Mouse (Mus musculus): ENCODE measurements around the gene Spi1. TPM values are rescaled to one million over a fixed set of nuclear protein-coding genes. Genes with fewer than 3 reads are reported as not detected.
A peak's percentile ranks its signal among the peaks of the same experiment; 100 is the strongest.

The Spi1 gene
- total and polyA plus RNA-seq, 2 experiments from 2014 or later = 3.0 to 4.5 TPM

DNA sequence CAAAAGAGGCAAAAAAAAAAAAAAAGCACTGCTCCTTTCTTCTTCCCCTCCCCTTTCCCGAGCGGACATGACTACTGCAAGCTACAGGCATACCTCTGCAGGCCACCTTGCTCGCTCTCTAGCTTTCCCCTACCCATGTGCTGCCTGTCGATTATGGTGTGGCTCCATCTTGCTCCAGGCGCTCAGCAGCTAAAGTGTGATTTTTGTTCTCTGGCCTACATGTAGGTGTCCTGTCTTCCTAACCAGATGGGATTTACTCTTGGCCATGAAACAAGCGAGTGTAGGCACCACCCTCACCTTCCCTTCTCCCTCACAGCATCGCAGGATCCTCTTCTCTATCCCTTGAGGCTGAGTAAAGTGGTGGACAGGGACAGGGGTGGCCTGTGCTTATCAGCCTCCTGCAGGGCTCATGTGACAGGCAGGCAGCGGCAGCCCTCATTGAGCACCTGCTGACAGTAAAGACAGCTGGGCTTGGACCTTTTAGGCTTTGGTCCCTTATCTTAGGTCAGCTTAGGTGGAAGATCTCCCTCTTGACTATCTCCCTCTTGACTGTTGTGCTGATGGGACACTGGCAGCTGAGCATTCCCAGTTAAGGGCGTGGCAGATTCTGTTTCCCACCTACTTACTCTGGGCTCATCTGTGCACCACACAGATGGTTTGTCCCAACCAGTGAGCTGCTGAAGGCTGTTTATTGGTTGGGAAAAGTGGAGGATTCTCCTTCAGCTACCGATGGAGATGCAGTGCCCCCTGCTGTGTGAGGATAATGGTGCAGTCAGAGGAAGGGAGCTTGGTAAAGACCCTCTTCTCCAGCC lies 21.4 kb upstream of the Spi1 start:
- Histone ChIP-seq H3K4me1 (ENCODE audit: insufficient read depth, low read length) (no peaks in the 10 kb centered on the region), H3K27ac (no peak overlapping the region), H3K4me2 (ENCODE audit: low read depth, low read length) (no peak overlapping the region), H3K4me3 (ENCODE audit: low read length) (no peak overlapping the region), H3K36me3 (ENCODE audit: insufficient read depth, low read length) (peaks cover 58% of the 10 kb centered on the region), H3K9ac (replicated peaks; ENCODE audit: low read length) (no peak overlapping the region), H3K9me3 (ENCODE audit: low read length) (no peaks in the 10 kb centered on the region), H3K27me3 (ENCODE audit: insufficient read depth, low read length) (no peaks in the 10 kb centered on the region)
- WGBS = 78% methylated on average over 10 of the region's 10 CpGs
- ATAC-seq (peak; percentile 52), DNase-seq (ENCODE audit: low spot score) (peak; percentile 76)
- TF ChIP-seq CTCF (IDR thresholded peaks at IDR 0.05; ENCODE audit: low read depth) = peak; percentile 77

DNA sequence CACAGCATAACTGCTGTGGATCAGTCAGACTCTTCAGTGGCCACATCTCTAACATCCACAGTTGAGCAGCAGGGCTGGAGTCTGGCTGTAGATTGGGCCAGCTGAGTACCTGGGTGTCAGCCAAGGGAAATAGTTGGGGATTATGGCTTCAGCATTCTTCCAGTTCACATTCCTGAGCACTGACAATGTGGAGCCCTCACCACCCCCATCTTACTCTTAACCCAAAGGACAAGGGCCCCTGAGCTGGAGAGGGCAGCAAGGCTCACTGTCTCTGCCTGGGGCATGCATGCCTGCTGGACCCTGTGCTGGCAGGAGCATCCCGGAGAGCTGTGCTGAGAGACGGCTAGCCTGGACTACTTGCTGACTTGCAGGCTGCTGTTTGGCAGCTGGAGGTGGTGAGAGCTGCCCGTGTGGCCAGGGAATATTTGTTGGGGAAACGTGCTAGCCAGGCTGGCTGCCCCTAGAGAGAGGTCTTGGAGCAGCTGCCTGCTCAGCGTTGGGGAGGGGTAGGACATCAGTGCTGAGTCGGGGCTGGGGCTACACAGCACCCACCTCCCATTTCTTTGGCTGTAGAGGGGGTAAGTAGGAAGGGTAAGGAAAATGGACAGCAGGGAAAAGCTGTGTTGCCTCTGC lies 20.2 kb upstream of the Spi1 start:
- Histone ChIP-seq H3K36me3 (ENCODE audit: insufficient read depth, low read length) (peaks cover 47% of the 10 kb centered on the region), H3K4me3 (ENCODE audit: low read length) (no peak overlapping the region), H3K27me3 (ENCODE audit: insufficient read depth, low read length) (no peaks in the 10 kb centered on the region), H3K4me1 (ENCODE audit: insufficient read depth, low read length) (no peaks in the 10 kb centered on the region), H3K27ac (no peak overlapping the region), H3K9ac (replicated peaks; ENCODE audit: low read length) (no peak overlapping the region), H3K9me3 (ENCODE audit: low read length) (no peaks in the 10 kb centered on the region), H3K4me2 (ENCODE audit: low read depth, low read length) (no peak overlapping the region)
- no peak for DNase-seq (ENCODE audit: low spot score)
- WGBS = 71% methylated on average over 6 of the region's 6 CpGs
- TF ChIP-seq CTCF (IDR thresholded peaks at IDR 0.05; ENCODE audit: low read depth) = no peak
- ATAC-seq = no peak

DNA sequence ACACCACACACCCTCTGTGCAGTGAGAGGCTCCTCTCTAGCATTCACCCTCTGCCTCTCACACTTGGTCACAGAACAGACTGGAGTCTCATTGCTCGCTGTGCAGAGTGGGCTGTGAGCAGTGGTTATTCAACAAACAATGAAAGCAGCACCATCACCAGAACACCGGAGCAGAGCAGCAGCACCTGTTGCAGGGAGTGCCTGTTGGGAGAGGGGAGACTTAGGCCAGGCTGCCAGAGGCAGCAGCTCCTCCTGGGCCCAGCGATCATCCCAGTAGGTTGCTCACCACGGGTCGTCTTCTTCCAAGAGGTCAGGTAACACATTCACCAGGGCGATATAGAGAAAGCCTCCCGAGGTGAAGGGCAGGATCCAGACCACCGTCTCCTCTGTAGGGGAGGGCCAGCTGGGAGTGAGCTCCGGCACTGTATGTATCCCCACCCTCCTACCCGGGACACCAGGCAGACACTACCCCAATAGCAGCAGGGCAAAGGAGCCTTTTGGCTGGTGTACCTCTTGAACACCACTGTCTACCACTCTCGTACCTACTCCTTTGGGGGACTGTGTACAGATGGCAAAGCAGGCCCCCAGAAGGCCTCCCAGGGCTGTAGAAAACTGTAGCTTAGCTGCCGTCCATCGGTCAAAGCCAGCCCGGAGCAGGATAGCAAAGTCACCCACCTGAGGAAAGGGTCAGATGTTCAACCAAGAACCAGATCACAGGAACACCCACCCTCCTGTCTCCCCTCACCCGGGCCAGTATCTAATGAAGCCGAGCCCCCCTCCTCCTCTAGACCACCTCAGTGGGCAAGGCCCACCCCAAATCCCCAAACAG lies 19.2 kb upstream of the Spi1 start:
- H3K27ac ChIP-seq = no peak overlapping the region
- no peaks in the 10 kb centered on the region for H3K27me3 ChIP-seq (ENCODE audit: insufficient read depth, low read length)
- DNase-seq (ENCODE audit: low spot score) = no peak
- 91% methylated on average over 16 of the region's 16 CpGs for WGBS
- no peaks in the 10 kb centered on the region for H3K9me3 ChIP-seq (ENCODE audit: low read length)
- no peak overlapping the region for H3K4me2 ChIP-seq (ENCODE audit: low read depth, low read length)
- TF ChIP-seq CTCF (IDR thresholded peaks at IDR 0.05; ENCODE audit: low read depth) = no peak
- no peak overlapping the region for H3K9ac ChIP-seq (replicated peaks; ENCODE audit: low read length)
- H3K4me3 ChIP-seq (ENCODE audit: low read length) = no peak overlapping the region
- ATAC-seq = no peak
- H3K36me3 ChIP-seq (ENCODE audit: insufficient read depth, low read length) = peaks cover 36% of the 10 kb centered on the region
- H3K4me1 ChIP-seq (ENCODE audit: insufficient read depth, low read length) = no peaks in the 10 kb centered on the region

DNA sequence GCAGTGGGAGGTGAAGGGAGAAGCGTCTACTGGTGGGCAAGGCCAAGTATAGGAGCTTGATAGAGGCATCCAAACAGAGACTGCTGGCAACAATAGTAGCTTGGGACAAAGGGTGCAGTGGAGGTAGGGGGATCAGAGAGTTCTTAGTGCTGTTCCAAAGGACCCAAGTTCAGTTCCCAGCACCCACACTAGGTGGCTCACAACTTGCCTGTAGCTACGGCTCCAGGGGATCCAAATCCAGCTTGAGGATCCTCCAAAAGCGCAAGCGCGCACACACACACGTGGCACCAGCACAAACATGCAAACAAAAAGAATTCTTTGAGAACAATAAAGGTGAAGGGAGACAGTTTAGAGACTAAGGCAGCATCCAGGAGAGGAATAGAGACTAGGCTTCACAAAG lies 18.0 kb upstream of the Spi1 start:
- peaks cover 9% of the 10 kb centered on the region for H3K4me1 ChIP-seq (ENCODE audit: insufficient read depth, low read length)
- no peak for ATAC-seq
- H3K4me3 ChIP-seq (ENCODE audit: low read length) = no peak overlapping the region
- peaks cover 24% of the 10 kb centered on the region for H3K36me3 ChIP-seq (ENCODE audit: insufficient read depth, low read length)
- no peak overlapping the region for H3K27ac ChIP-seq
- no peak overlapping the region for H3K9ac ChIP-seq (replicated peaks; ENCODE audit: low read length)
- 86% methylated on average over 6 of the region's 6 CpGs for WGBS
- peak; percentile 28; the same call in 1 of the 2 replicates for TF ChIP-seq CTCF (IDR thresholded peaks at IDR 0.05; ENCODE audit: low read depth)
- no peak for DNase-seq (ENCODE audit: low spot score)
- no peak overlapping the region for H3K4me2 ChIP-seq (ENCODE audit: low read depth, low read length)
- no peaks in the 10 kb centered on the region for H3K27me3 ChIP-seq (ENCODE audit: insufficient read depth, low read length)
- H3K9me3 ChIP-seq (ENCODE audit: low read length) = no peaks in the 10 kb centered on the region

DNA sequence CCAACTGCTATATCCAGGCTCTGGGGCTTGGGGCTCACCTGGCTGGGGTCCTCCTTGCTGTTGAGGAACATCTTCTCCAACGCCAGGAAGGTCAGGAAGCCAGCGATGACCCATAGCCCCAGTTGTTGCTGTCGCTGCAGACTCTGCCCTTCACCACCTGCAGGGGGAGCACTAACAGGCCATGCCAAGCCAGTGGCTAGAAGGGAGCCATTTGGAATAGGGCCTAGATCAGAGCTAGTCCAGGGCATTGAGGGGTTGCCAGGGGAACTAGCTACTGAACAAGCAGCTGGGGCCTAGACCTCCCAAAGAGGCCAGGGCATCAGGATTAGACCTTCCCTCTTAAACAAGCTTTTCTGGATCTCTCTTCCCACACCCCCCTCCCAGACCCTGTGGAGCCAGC lies 16.6 kb upstream of the Spi1 start:
- Histone ChIP-seq H3K9me3 (ENCODE audit: low read length) (no peaks in the 10 kb centered on the region), H3K4me2 (ENCODE audit: low read depth, low read length) (no peak overlapping the region), H3K27ac (0 out of 2 replicates have a peak overlapping the region, but pooled peaks have one; percentile 1), H3K27me3 (ENCODE audit: insufficient read depth, low read length) (no peaks in the 10 kb centered on the region), H3K4me1 (ENCODE audit: insufficient read depth, low read length) (peaks cover 12% of the 10 kb centered on the region), H3K9ac (replicated peaks; ENCODE audit: low read length) (no peak overlapping the region), H3K4me3 (ENCODE audit: low read length) (no peak overlapping the region), H3K36me3 (ENCODE audit: insufficient read depth, low read length) (peaks cover 18% of the 10 kb centered on the region)
- DNase-seq (ENCODE audit: low spot score) = peak; percentile 79
- peak; percentile 77 for TF ChIP-seq CTCF (IDR thresholded peaks at IDR 0.05; ENCODE audit: low read depth)
- no peak for ATAC-seq
- 48% methylated on average over 3 of the region's 3 CpGs for WGBS

DNA sequence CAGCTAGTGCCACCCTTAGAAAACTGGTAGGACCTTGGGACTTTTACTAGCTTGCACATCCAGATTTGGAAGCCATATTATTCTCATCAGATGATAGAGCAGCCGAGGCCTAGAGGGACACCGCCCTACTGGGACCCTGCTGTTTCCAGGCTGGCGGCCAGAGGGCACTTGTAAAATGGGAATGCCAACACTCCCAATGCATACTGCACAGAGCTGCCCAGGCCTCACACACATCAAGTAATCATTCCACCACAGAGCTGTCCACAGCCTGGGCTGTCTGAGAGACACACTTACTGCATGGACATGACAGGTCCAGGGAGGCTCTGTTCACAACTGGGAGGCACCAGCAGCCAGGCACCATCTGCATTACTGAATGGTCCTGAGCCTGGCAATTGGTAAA lies 15.7 kb upstream of the Spi1 start:
- Histone ChIP-seq H3K4me2 (ENCODE audit: low read depth, low read length) (no peak overlapping the region), H3K9ac (replicated peaks; ENCODE audit: low read length) (no peak overlapping the region), H3K36me3 (ENCODE audit: insufficient read depth, low read length) (peaks cover 18% of the 10 kb centered on the region), H3K27ac (no peak overlapping the region), H3K27me3 (ENCODE audit: insufficient read depth, low read length) (no peaks in the 10 kb centered on the region), H3K9me3 (ENCODE audit: low read length) (no peaks in the 10 kb centered on the region), H3K4me1 (ENCODE audit: insufficient read depth, low read length) (peaks cover 20% of the 10 kb centered on the region), H3K4me3 (ENCODE audit: low read length) (no peak overlapping the region)
- ATAC-seq (no peak), DNase-seq (ENCODE audit: low spot score) (no peak)
- 57% methylated on average over 3 of the region's 3 CpGs for WGBS
- TF ChIP-seq CTCF (IDR thresholded peaks at IDR 0.05; ENCODE audit: low read depth) = no peak

Measured in hindbrain, postnatal 0 days (tissue).